Mouse (Mus musculus) hindbrain, postnatal 0 days (tissue): ENCODE data around the gene Fuz. TPM values are rescaled to one million over a fixed set of nuclear protein-coding genes. Genes with fewer than 3 reads are reported as not detected.

Experiments used
- ATAC-seq: fragments of 200-750 bp; cut with Nextera tagmentation; 2 replicates; pipeline ENCODE4 v1.8.0; 2017; ENCODE audit warnings: mild to moderate bottlenecking, moderate TSS enrichment, moderate library complexity
- DNase-seq: peaks from one replicate; pipeline ENCODE4 v3.0.0-alpha.2; 2015; ENCODE audit warnings: low spot score
- H3K27ac ChIP-seq: fragments of 300-500 bp; sonication (generic); 2 replicates; pipeline ENCODE4 v1.5.1; 2014; ENCODE audit warnings: mild to moderate bottlenecking
- H3K27me3 ChIP-seq: fragments of 300-500 bp; sonication (generic); 2 replicates; pipeline ENCODE4 v1.6.1; 2014; ENCODE audit warnings: low read length, mixed read lengths; ENCODE audit not compliant: insufficient read depth
- H3K36me3 ChIP-seq: fragments of 300-500 bp; sonication (generic); 2 replicates; pipeline ENCODE4 v1.6.1; 2014; ENCODE audit warnings: low read length, mixed read lengths; ENCODE audit not compliant: insufficient read depth
- H3K4me1 ChIP-seq: fragments of 300-500 bp; sonication (generic); 2 replicates; pipeline ENCODE4 v1.6.1; 2014; ENCODE audit warnings: antibody characterized with exemption, low read length, mixed read lengths; ENCODE audit not compliant: insufficient read depth
- H3K4me2 ChIP-seq: fragments of 300-500 bp; sonication (generic); 2 replicates; pipeline ENCODE4 v1.6.1; 2014; ENCODE audit warnings: low read depth, mild to moderate bottlenecking, low read length, moderate library complexity, mixed read lengths
- H3K4me3 ChIP-seq: fragments of 300-500 bp; sonication (generic); 2 replicates; pipeline ENCODE4 v1.5.1; 2014; ENCODE audit warnings: low read length
- H3K9ac ChIP-seq: fragments of 300-500 bp; sonication (generic); replicated peaks from 2 replicates; pipeline ENCODE4 v1.6.1; 2014; ENCODE audit warnings: mild to moderate bottlenecking, low read length, moderate library complexity, mixed read lengths
- H3K9me3 ChIP-seq: fragments of 300-500 bp; sonication (generic); 2 replicates; pipeline ENCODE4 v1.6.1; 2016; ENCODE audit warnings: low read length, mixed read lengths
- CTCF ChIP-seq: IDR thresholded peaks from 2 replicates; pipeline ENCODE4 v1.5.1; 2016; ENCODE audit warnings: antibody characterized with exemption, control low read depth, low read depth
- WGBS: fragments of 180-500 bp; shearing (Covaris S2); extraction: QIAGEN DNeasy Blood & Tissue Kit; methylation state at CpG from one replicate; pipeline ENCODE4 v1.1.7; 2014; 5-methylcytosine and 5-hydroxymethylcytosine counted together
- microRNA counts: library from miRNA; unstranded; fragments of <30 nt; microRNA quantifications from one replicate; lab custom pipeline; 2015
- microRNA-seq, 2 experiments: library from miRNA; unstranded; fragments of <30 nt; microRNA quantifications; one replicate each; pipeline ENCODE4; 2016
- polyA plus RNA-seq: library from polyadenylated mRNA; unstranded; fragments of >200 nt; fragmentation: Nextera tagmentation; extraction: Ambion mirVana; gene quantifications from 2 replicates; pipeline ENCODE4 v1.2.1, GENCODE M21; 2015
- total RNA-seq: library from RNA; depleted of rRNA; stranded (reverse); fragments of >200 nt; gene quantifications from 2 replicates; pipeline ENCODE4 v1.2.3, GENCODE M21; 2014; rRNA removed

Gene Fuz
- total and polyA plus RNA-seq, 2 experiments from 2014 or later, result 14.5 to 27.8 TPM

DNA sequence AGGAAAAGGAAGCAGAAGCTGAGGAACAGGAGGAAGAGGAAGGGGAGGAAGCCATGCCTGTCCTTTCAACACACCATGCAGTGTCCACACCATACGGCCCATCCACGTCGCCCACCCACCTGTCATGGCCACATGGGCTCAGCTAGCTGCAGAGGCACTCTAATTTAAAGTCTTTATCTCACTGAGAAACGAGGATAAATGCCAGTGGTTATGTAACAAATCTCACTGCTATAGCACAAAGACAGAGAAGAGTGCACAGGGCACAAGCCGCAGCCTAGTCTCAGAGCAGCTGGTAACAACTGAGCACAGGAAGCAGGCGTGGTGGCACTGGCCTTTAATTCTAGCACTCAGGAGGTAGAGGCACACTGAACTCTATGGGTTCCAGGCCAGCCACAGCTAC is 54.0 kb downstream of the Fuz start:
- ATAC-seq (no peak), DNase-seq (no peak)
- Histone ChIP-seq H3K27ac (no peak overlapping the region), H3K4me2 (no peak overlapping the region), H3K9me3 (no peaks in the 10 kb centered on the region), H3K4me1 (0 out of 2 replicates have a peak, but pooled peaks cover 6% of the 10 kb centered on the region), H3K36me3 (no peaks in the 10 kb centered on the region), H3K4me3 (no peak overlapping the region), H3K27me3 (peaks cover 6% of the 10 kb centered on the region), H3K9ac (no peak overlapping the region)
- WGBS, result 74% methylated on average over 6 of the region's 6 CpGs
- TF ChIP-seq CTCF, result no peak

DNA sequence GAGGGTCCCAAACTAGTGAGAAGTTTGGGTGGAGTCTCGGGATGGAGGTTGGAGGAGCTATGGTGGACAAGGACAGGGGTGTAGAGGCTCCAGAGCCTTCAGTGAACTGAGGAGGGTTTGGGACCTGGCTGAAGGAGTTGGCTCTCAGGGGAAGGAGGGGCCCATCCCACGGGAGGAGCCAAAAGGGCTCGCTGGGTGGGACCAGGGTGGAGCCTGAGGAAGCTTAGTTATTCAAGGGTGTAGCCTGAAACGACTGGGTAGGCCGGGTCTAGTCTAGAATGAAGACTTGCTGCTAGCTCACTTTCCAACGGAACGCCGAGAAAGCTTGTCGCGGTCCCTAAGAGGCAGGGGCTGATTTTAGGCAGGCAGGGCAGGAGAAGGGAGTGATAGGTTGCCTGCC is 56.1 kb downstream of the Fuz start:
- Histone ChIP-seq H3K9ac (no peak overlapping the region; the same call in 1 of the 2 replicates), H3K27ac (peak overlapping the region; percentile 9; the same call in 1 of the 2 replicates)

More for the DNA sequence above, 56.1 kb downstream of the Fuz start:
- no peak for TF ChIP-seq CTCF
- Histone ChIP-seq H3K27me3 (peaks cover 6% of the 10 kb centered on the region), H3K9me3 (no peaks in the 10 kb centered on the region), H3K4me2 (peak overlapping the region; percentile 93), H3K4me3 (peak overlapping the region; percentile 46), H3K4me1 (0 out of 2 replicates have a peak, but pooled peaks cover 6% of the 10 kb centered on the region), H3K36me3 (no peaks in the 10 kb centered on the region)
- 3% methylated on average over 10 of the region's 10 CpGs for WGBS
- ATAC-seq (peak; percentile 10; the same call in 1 of the 2 replicates), DNase-seq (peak; percentile 28)

MicroRNAs within 50 kb of the gene (microRNA counts, 519-probe panel; counts per million panel counts)
- not detected for microRNA mmu-miR-707 (lab: Ali Mortazavi, UCI)

Small RNAs within 50 kb of the gene (microRNA-seq; reads per million reads assigned to microRNA genes)
- gene Mir707, result 0 reads per million in 2 experiments

Other genes starting within 250 kb of the Fuz start
- 9.7 and 10.9 TPM in 2 replicates for gene Myh14, start 225.2 kb upstream of the Fuz start, total RNA-seq
- 9.3 and 10.6 TPM in 2 replicates for gene Myh14, start 225.2 kb upstream of the Fuz start, polyA plus RNA-seq
- gene Izumo2, start 187.3 kb upstream of the Fuz start, total RNA-seq, result not detected in 2 replicates
- gene Izumo2, start 187.3 kb upstream of the Fuz start, polyA plus RNA-seq, result not detected in 2 replicates
- 22.3 and 25.3 TPM in 2 replicates for gene Vrk3, start 147.7 kb upstream of the Fuz start, total RNA-seq
- gene Vrk3, start 147.7 kb upstream of the Fuz start, polyA plus RNA-seq, result 28.2 and 33.0 TPM in 2 replicates
- 0.84 and 1.8 TPM in 2 replicates for gene Zfp473, start 145.0 kb upstream of the Fuz start, total RNA-seq
- gene Zfp473, start 145.0 kb upstream of the Fuz start, polyA plus RNA-seq, result 0.68 and 0.73 TPM in 2 replicates
- 67.0 and 69.0 TPM in 2 replicates for gene Nup62, start 80.0 kb upstream of the Fuz start, total RNA-seq
- gene Nup62, start 80.0 kb upstream of the Fuz start, polyA plus RNA-seq, result 42.9 and 46.4 TPM in 2 replicates
- gene Il4i1, start 79.7 kb upstream of the Fuz start, total RNA-seq, result 0.47 and 0.68 TPM in 2 replicates
- 0.52 and 0.58 TPM in 2 replicates for gene Il4i1, start 79.7 kb upstream of the Fuz start, polyA plus RNA-seq
- gene Atf5, start 79.4 kb upstream of the Fuz start, total RNA-seq, result 10.1 and 15.8 TPM in 2 replicates
- gene Atf5, start 79.4 kb upstream of the Fuz start, polyA plus RNA-seq, result 4.1 and 4.4 TPM in 2 replicates
- gene Akt1s1, start 47.1 kb upstream of the Fuz start, total RNA-seq, result 136 and 156 TPM in 2 replicates
- 94.3 and 95.4 TPM in 2 replicates for gene Akt1s1, start 47.1 kb upstream of the Fuz start, polyA plus RNA-seq
- 53.7 and 98.5 TPM in 2 replicates for gene Tbc1d17, start 47.0 kb upstream of the Fuz start, total RNA-seq
- 103 and 106 TPM in 2 replicates for gene Tbc1d17, start 47.0 kb upstream of the Fuz start, polyA plus RNA-seq
- 22.9 and 47.1 TPM in 2 replicates for gene Pnkp, start 38.9 kb upstream of the Fuz start, total RNA-seq
- 35.7 and 37.5 TPM in 2 replicates for gene Pnkp, start 38.9 kb upstream of the Fuz start, polyA plus RNA-seq
- gene Ptov1, start 26.3 kb upstream of the Fuz start, total RNA-seq, result 524 and 597 TPM in 2 replicates
- gene Ptov1, start 26.3 kb upstream of the Fuz start, polyA plus RNA-seq, result 416 and 438 TPM in 2 replicates
- gene Med25, start 3.4 kb upstream of the Fuz start, total RNA-seq, result 193 and 194 TPM in 2 replicates
- 121 and 123 TPM in 2 replicates for gene Med25, start 3.4 kb upstream of the Fuz start, polyA plus RNA-seq
- gene Ap2a1, start 33.4 kb downstream of the Fuz start, total RNA-seq, result 251 and 255 TPM in 2 replicates
- gene Ap2a1, start 33.4 kb downstream of the Fuz start, polyA plus RNA-seq, result 113 and 115 TPM in 2 replicates
- not detected in 2 replicates for gene Tsks, start 47.1 kb downstream of the Fuz start, total RNA-seq
- gene Tsks, start 47.1 kb downstream of the Fuz start, polyA plus RNA-seq, result 0.25 and 0.40 TPM in 2 replicates
- gene Cpt1c, start 78.8 kb downstream of the Fuz start, total RNA-seq, result 99.4 and 105 TPM in 2 replicates
- 48.7 and 50.7 TPM in 2 replicates for gene Cpt1c, start 78.8 kb downstream of the Fuz start, polyA plus RNA-seq
- gene Prmt1, start 90.5 kb downstream of the Fuz start, total RNA-seq, result 215 and 251 TPM in 2 replicates
- 470 and 531 TPM in 2 replicates for gene Prmt1, start 90.5 kb downstream of the Fuz start, polyA plus RNA-seq
- gene Irf3, start 101.6 kb downstream of the Fuz start, total RNA-seq, result 42.2 and 48.6 TPM in 2 replicates
- 31.5 and 33.7 TPM in 2 replicates for gene Irf3, start 101.6 kb downstream of the Fuz start, polyA plus RNA-seq
- 7.2 and 15.0 TPM in 2 replicates for gene Bcl2l12, start 102.6 kb downstream of the Fuz start, total RNA-seq
- gene Bcl2l12, start 102.6 kb downstream of the Fuz start, polyA plus RNA-seq, result 13.0 and 13.6 TPM in 2 replicates
- gene Scaf1, start 120.3 kb downstream of the Fuz start, total RNA-seq, result 76.7 and 77.7 TPM in 2 replicates
- 40.7 and 45.6 TPM in 2 replicates for gene Scaf1, start 120.3 kb downstream of the Fuz start, polyA plus RNA-seq
- gene Rras, start 121.9 kb downstream of the Fuz start, total RNA-seq, result 8.4 and 18.6 TPM in 2 replicates
- gene Rras, start 121.9 kb downstream of the Fuz start, polyA plus RNA-seq, result 15.8 and 16.9 TPM in 2 replicates
- gene Prr12, start 156.8 kb downstream of the Fuz start, total RNA-seq, result 14.0 and 18.1 TPM in 2 replicates
- gene Prr12, start 156.8 kb downstream of the Fuz start, polyA plus RNA-seq, result 7.5 and 9.2 TPM in 2 replicates
- 72.9 and 83.1 TPM in 2 replicates for gene Nosip, start 166.3 kb downstream of the Fuz start, total RNA-seq
- 64.5 and 67.4 TPM in 2 replicates for gene Nosip, start 166.3 kb downstream of the Fuz start, polyA plus RNA-seq
- gene Prrg2, start 166.6 kb downstream of the Fuz start, total RNA-seq, result 10.5 and 12.4 TPM in 2 replicates
- gene Prrg2, start 166.6 kb downstream of the Fuz start, polyA plus RNA-seq, result 15.3 and 17.2 TPM in 2 replicates
- 42.9 and 45.1 TPM in 2 replicates for gene Rcn3, start 196.1 kb downstream of the Fuz start, total RNA-seq
- 39.3 and 42.0 TPM in 2 replicates for gene Rcn3, start 196.1 kb downstream of the Fuz start, polyA plus RNA-seq
- 32.9 and 43.6 TPM in 2 replicates for gene Fcgrt, start 207.8 kb downstream of the Fuz start, total RNA-seq
- 43.8 and 45.9 TPM in 2 replicates for gene Fcgrt, start 207.8 kb downstream of the Fuz start, polyA plus RNA-seq
- 743 and 824 TPM in 2 replicates for gene Rps11, start 228.4 kb downstream of the Fuz start, total RNA-seq
- gene Rps11, start 228.4 kb downstream of the Fuz start, polyA plus RNA-seq, result 768 and 794 TPM in 2 replicates
- 1,377 and 1,807 TPM in 2 replicates for gene Rpl13a, start 232.7 kb downstream of the Fuz start, total RNA-seq
- 800 and 828 TPM in 2 replicates for gene Rpl13a, start 232.7 kb downstream of the Fuz start, polyA plus RNA-seq
- not detected in 2 replicates for gene Gm45713, start 240.2 kb downstream of the Fuz start, total RNA-seq
- 0.15 TPM in 1 of 2 replicates, not detected in the other for gene Gm45713, start 240.2 kb downstream of the Fuz start, polyA plus RNA-seq
- 5.8 and 8.0 TPM in 2 replicates for gene Flt3l, start 240.4 kb downstream of the Fuz start, total RNA-seq
- gene Flt3l, start 240.4 kb downstream of the Fuz start, polyA plus RNA-seq, result 2.1 and 3.0 TPM in 2 replicates